Mouse (Mus musculus) heart, postnatal 0 days (tissue): ENCODE results near the gene Itga5. TPM values are rescaled to one million over a fixed set of nuclear protein-coding genes. Genes with fewer than 3 reads are reported as not detected.
A peak's percentile ranks its signal among the peaks of the same experiment; 100 is the strongest.

Experiments
- ATAC-seq: fragments of 200-750 bp; cut with Nextera tagmentation; 2 replicates; pipeline ENCODE4 v1.8.0; 2017; ENCODE audit warnings: low read depth, moderate number of reproducible peaks, moderate library complexity; ENCODE audit not compliant: insufficient read depth
- DNase-seq: peaks from one replicate; pipeline ENCODE4 v3.0.0-alpha.2; 2016; ENCODE audit warnings: low spot score
- H3K27ac ChIP-seq: fragments of 300-500 bp; sonication (generic); 2 replicates; pipeline ENCODE4 v1.5.1; 2014; ENCODE audit warnings: low read depth, mild to moderate bottlenecking
- H3K27me3 ChIP-seq: fragments of 300-500 bp; sonication (generic); 2 replicates; pipeline ENCODE4 v1.6.1; 2014; ENCODE audit warnings: low read length, mixed read lengths; ENCODE audit not compliant: control insufficient read depth, insufficient read depth
- H3K36me3 ChIP-seq: fragments of 300-500 bp; sonication (generic); replicated peaks from 2 replicates; pipeline ENCODE4 v1.6.1; 2014; ENCODE audit warnings: low read length, mixed read lengths; ENCODE audit not compliant: control insufficient read depth, insufficient read depth
- H3K4me1 ChIP-seq: fragments of 300-500 bp; sonication (generic); 2 replicates; pipeline ENCODE4 v1.6.1; 2014; ENCODE audit warnings: antibody characterized with exemption; ENCODE audit not compliant: control insufficient read depth, insufficient read depth
- H3K4me2 ChIP-seq: fragments of 300-500 bp; sonication (generic); 2 replicates; pipeline ENCODE4 v1.6.1; 2014; ENCODE audit warnings: low read depth, mild to moderate bottlenecking, low read length, moderate library complexity
- H3K4me3 ChIP-seq: fragments of 300-500 bp; sonication (generic); 2 replicates; pipeline ENCODE4 v1.5.1; 2014; ENCODE audit warnings: low read depth, low read length
- H3K9ac ChIP-seq: fragments of 300-500 bp; sonication (generic); replicated peaks from 2 replicates; pipeline ENCODE4 v1.6.1; 2014; ENCODE audit warnings: low read depth, low read length, mixed read lengths
- H3K9me3 ChIP-seq: fragments of 300-500 bp; sonication (generic); replicated peaks from 2 replicates; pipeline ENCODE4 v1.6.1; 2016; ENCODE audit warnings: low read length; ENCODE audit not compliant: control insufficient read depth
- CTCF ChIP-seq: IDR thresholded peaks from 2 replicates; pipeline ENCODE4 v1.5.1; 2016; ENCODE audit warnings: antibody characterized with exemption, control low read depth, low read depth
- EP300 ChIP-seq: IDR thresholded peaks from 2 replicates; pipeline ENCODE4 v1.6.1; 2016; ENCODE audit warnings: antibody characterized with exemption, low read depth
- WGBS: fragments of 180-500 bp; shearing (Covaris S2); extraction: QIAGEN DNeasy Blood & Tissue Kit; methylation state at CpG from one replicate; pipeline ENCODE4 v1.1.7; 2014; 5-methylcytosine and 5-hydroxymethylcytosine counted together
- polyA plus RNA-seq: library from polyadenylated mRNA; unstranded; fragments of >200 nt; fragmentation: Nextera tagmentation; extraction: Ambion mirVana; gene quantifications from 2 replicates; pipeline ENCODE4 v1.2.1, GENCODE M21; 2015
- total RNA-seq: library from RNA; depleted of rRNA; stranded (reverse); fragments of >200 nt; gene quantifications from 2 replicates; pipeline ENCODE4 v1.2.3, GENCODE M21; 2014; ENCODE audit warnings: low replicate concordance

Itga5 gene
- total and polyA plus RNA-seq, 2 experiments from 2014 or later, result 47.5 to 83.3 TPM

GRCm38 (mm10) chr15:103308876-103309580 is 57.5 kb downstream of the Itga5 start:
- H3K4me3 ChIP-seq, result no peak overlapping the region
- H3K4me2 ChIP-seq, result peak overlapping the region; percentile 16; the same call in 1 of the 2 replicates
- 0 out of 2 replicates have a peak overlapping the region, but pooled peaks have one; percentile 4 for H3K9ac ChIP-seq
- ATAC-seq, result no peak
- H3K27ac ChIP-seq, result no peak overlapping the region
- 59% methylated on average over 26 of the region's 26 CpGs for WGBS
- no peaks in the 10 kb centered on the region for H3K36me3 ChIP-seq
- no peaks in the 10 kb centered on the region for H3K9me3 ChIP-seq
- H3K4me1 ChIP-seq, result peaks cover 4% of the 10 kb centered on the region; the same call in 1 of the 2 replicates
- DNase-seq, result no peak
- 0 out of 2 replicates have a peak, but pooled peaks cover 8% of the 10 kb centered on the region for H3K27me3 ChIP-seq
- TF ChIP-seq EP300, result no peak
- TF ChIP-seq CTCF, result no peak

GRCm38 (mm10) chr15:103308056-103308875 is 58.3 kb downstream of the Itga5 start:
- ATAC-seq (no peak), DNase-seq (peak; percentile 48)
- Histone ChIP-seq H3K9ac (no peak overlapping the region), H3K4me2 (peak overlapping the region; percentile 16; the same call in 1 of the 2 replicates), H3K36me3 (no peaks in the 10 kb centered on the region), H3K27me3 (0 out of 2 replicates have a peak, but pooled peaks cover 8% of the 10 kb centered on the region), H3K27ac (no peak overlapping the region), H3K4me3 (no peak overlapping the region), H3K4me1 (no peaks in the 10 kb centered on the region; the same call in 1 of the 2 replicates), H3K9me3 (no peaks in the 10 kb centered on the region)
- 39% methylated on average over 28 of the region's 28 CpGs for WGBS
- TF ChIP-seq EP300, result no peak
- TF ChIP-seq CTCF, result peak; percentile 43

GRCm38 (mm10) chr15:103307125-103307524 is 59.4 kb downstream of the Itga5 start:
- TF ChIP-seq EP300, result no peak
- peak; percentile 94 for TF ChIP-seq CTCF
- ATAC-seq (peak; percentile 14; the same call in 1 of the 2 replicates), DNase-seq (peak; percentile 90)
- Histone ChIP-seq H3K9ac (no peak overlapping the region), H3K4me3 (no peak overlapping the region), H3K4me1 (no peaks in the 10 kb centered on the region; the same call in 1 of the 2 replicates), H3K4me2 (0 out of 2 replicates have a peak overlapping the region, but pooled peaks have one; percentile 30), H3K27me3 (0 out of 2 replicates have a peak, but pooled peaks cover 8% of the 10 kb centered on the region), H3K27ac (no peak overlapping the region), H3K9me3 (no peaks in the 10 kb centered on the region), H3K36me3 (no peaks in the 10 kb centered on the region)
- 2% methylated on average over 7 of the region's 7 CpGs for WGBS

- Histone ChIP-seq H3K9ac (peak overlapping the region; percentile 68), H3K9me3 (no peaks in the 10 kb centered on the region), H3K4me2 (peak overlapping the region; percentile 87), H3K27me3 (0 out of 2 replicates have a peak, but pooled peaks cover 8% of the 10 kb centered on the region), H3K27ac (peak overlapping the region; percentile 85), H3K4me1 (no peaks in the 10 kb centered on the region; the same call in 1 of the 2 replicates), H3K36me3 (no peaks in the 10 kb centered on the region), H3K4me3 (peak overlapping the region; percentile 61)
- TF ChIP-seq EP300, result no peak
- TF ChIP-seq CTCF, result no peak
- DNase-seq (no peak), ATAC-seq (no peak)
- WGBS, result 40% methylated on average over 8 of the region's 8 CpGs
Observed at GRCm38 (mm10) chr15:103305792-103306645, 60.5 kb downstream of the Itga5 start.
